Mouse (Mus musculus): ENCODE results near the gene Mthfd1l.

DNA sequence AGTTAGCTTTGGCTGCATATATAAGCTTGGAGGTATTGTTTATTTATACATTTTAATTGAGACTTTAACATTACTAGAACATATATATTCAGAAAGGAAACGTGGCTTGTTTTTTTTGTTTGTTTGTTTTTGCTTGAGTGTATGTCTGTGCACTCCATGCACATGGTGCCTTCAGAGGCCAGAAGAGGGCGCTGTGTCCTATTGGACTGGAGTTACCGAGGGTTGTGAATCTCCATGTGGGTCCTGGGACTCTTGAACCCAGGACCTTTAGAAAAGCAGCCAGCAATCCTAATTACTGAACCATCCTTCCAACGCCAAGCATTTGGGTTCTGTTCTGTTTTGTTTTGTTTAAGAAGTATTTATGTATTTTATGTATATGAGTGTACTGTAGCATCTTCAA lies 22.4 kb downstream of the Mthfd1l start:
- peak; percentile 38; the same call in 1 of the 2 replicates for TF ChIP-seq CTCF (IDR thresholded peaks at IDR 0.05; ENCODE audit: low read depth)
- TF ChIP-seq EP300 (optimal IDR thresholded peaks at IDR 0.05): no peak

All from stomach, postnatal 0 days (tissue).